Mouse (Mus musculus): ENCODE results near the gene 2310057J18Rik. TPM values are rescaled to one million over a fixed set of nuclear protein-coding genes. Genes with fewer than 3 reads are reported as not detected.
"Not testable (repeated sequence)": the region's sequence is repeated elsewhere in the genome, so short reads cannot be mapped to it uniquely, and the experiment has no call there.

The 2310057J18Rik gene
- not detected in 2 replicates for total RNA-seq (2014; fragmentation: Nextera tagmentation)
- total RNA-seq (2017) = 0.11 and 0.17 TPM in 2 replicates
- polyA plus RNA-seq (2012) = not detected in 2 replicates

- Histone ChIP-seq H3K4me1 (ENCODE audit: insufficient read depth, low read depth, low read length) (no peaks in the 10 kb centered on the region), H3K36me3 (replicated peaks) (no peaks in the 10 kb centered on the region)
- no peak for ATAC-seq (ENCODE audit: extremely low read depth, insufficient number of reproducible peaks, low FRiP score, poor library complexity, severe bottlenecking)
Observed at GRCm38 (mm10) chr10:28986203-28986602, at the start of gene 2310057J18Rik. Gene 2310057J18Rik (minus strand): TSS chr10:28986303.

GRCm38 (mm10) chr10:29029960-29030359 lies 43.9 kb upstream of the 2310057J18Rik start:
- H3K9me3 ChIP-seq (replicated peaks); H3K4me1 ChIP-seq (ENCODE audit: insufficient read depth, low read depth, low read length); H3K4me3 ChIP-seq (ENCODE audit: low read depth, low read length); H3K36me3 ChIP-seq (replicated peaks); H3K27me3 ChIP-seq (ENCODE audit: insufficient read depth, low read length); DNase-seq (ENCODE audit: low spot score): not testable (repeated sequence)
- peak; percentile 40; the same call in 1 of the 2 replicates for ATAC-seq (ENCODE audit: extremely low read depth, insufficient number of reproducible peaks, low FRiP score, poor library complexity, severe bottlenecking)

More at GRCm38 (mm10) chr10:28986203-28986602, at the start of gene 2310057J18Rik:
- TF ChIP-seq POLR2AphosphoS5 (IDR thresholded peaks at IDR 0.05; ENCODE audit: insufficient replicate concordance, low read depth, low read length) (no peak), GATA2 (IDR thresholded peaks at IDR 0.05; ENCODE audit: borderline replicate concordance, low read depth, low read length) (no peak), GATA1 (IDR thresholded peaks at IDR 0.05; ENCODE audit: borderline replicate concordance, low read length) (no peak), CTCF (IDR thresholded peaks at IDR 0.05; ENCODE audit: low read depth, low read length) (no peak), TAL1 (conservative IDR thresholded peaks at IDR 0.05; ENCODE audit: low read depth, low read length) (no peak)
- Histone ChIP-seq H3K27me3 (ENCODE audit: insufficient read depth, low read length) (no peaks in the 10 kb centered on the region), H3K4me3 (ENCODE audit: low read depth, low read length) (no peak within 1 kb of the TSS), H3K9me3 (replicated peaks) (no peaks in the 10 kb centered on the region)
- DNase-seq (ENCODE audit: low spot score) = no peak

DNA sequence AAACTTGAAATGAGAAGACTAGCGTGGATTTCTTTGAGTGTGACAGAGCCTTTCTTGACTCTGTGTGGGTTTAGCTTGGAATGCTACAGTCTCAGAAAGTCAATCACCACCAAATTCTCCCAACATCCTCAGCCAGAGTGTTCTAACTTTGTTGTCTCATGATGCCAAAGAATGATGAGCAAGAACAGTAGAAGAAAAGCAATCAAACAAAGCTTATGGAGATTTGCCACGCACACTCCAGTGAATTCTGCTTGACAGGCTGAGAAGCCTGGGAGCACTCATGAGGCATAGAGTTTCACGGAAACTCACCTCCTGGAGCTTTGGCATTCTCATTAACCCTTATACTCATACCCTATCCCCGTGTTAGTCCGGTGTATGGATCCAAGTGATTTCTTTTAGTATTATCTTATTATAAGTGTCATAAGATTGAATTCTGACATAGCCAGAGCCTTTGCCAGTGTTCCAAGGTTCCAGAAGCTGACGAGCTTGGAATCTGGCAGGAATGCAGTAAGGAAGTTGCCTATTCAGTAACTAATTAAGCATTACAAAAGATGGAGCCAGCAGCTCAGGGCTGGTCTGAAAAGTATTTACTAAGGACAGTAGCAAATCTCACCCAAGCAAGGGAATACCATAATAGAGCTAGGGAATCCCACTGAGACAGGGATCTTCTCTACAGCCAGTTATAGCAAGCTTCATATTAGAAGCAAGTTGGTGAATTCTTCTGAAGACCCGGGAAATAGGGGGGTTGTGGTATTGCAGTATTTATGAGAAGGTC lies 33.6 kb upstream of the 2310057J18Rik start:
- H3K27me3 ChIP-seq (ENCODE audit: insufficient read depth, low read length) = no peaks in the 10 kb centered on the region
- no peak for ATAC-seq (ENCODE audit: extremely low read depth, insufficient number of reproducible peaks, low FRiP score, poor library complexity, severe bottlenecking)
- no peak for DNase-seq (ENCODE audit: low spot score)
- H3K9me3 ChIP-seq (replicated peaks) = no peaks in the 10 kb centered on the region
- TF ChIP-seq POLR2AphosphoS5 (IDR thresholded peaks at IDR 0.05; ENCODE audit: insufficient replicate concordance, low read depth, low read length) (no peak), GATA2 (IDR thresholded peaks at IDR 0.05; ENCODE audit: borderline replicate concordance, low read depth, low read length) (no peak), GATA1 (IDR thresholded peaks at IDR 0.05; ENCODE audit: borderline replicate concordance, low read length) (no peak), CTCF (IDR thresholded peaks at IDR 0.05; ENCODE audit: low read depth, low read length) (no peak), TAL1 (conservative IDR thresholded peaks at IDR 0.05; ENCODE audit: low read depth, low read length) (no peak)
- no peaks in the 10 kb centered on the region for H3K4me1 ChIP-seq (ENCODE audit: insufficient read depth, low read depth, low read length)
- H3K4me3 ChIP-seq (ENCODE audit: low read depth, low read length) = no peak overlapping the region
- no peaks in the 10 kb centered on the region for H3K36me3 ChIP-seq (replicated peaks)

DNA sequence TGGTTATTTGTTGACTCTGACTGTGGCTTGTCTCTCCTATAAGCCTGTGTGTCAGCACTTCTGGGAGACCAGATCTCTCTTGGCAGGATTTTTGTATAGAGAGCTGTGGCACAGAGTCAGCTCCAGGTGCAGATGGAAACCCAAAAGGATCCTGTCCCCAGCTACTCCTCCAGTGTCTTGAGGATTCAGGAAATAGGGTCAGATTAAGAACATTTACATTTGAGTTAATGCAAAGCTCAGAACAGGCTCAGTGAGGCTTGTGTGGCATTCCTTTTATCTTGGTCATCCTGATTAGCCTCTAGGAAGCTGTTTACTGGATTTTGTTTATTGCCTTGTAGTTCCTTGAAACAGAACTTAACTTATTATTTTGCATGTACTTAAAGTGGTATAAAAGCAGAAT lies 11.7 kb upstream of the 2310057J18Rik start:
- TF ChIP-seq GATA1 (IDR thresholded peaks at IDR 0.05; ENCODE audit: borderline replicate concordance, low read length) (no peak), TAL1 (conservative IDR thresholded peaks at IDR 0.05; ENCODE audit: low read depth, low read length) (no peak), CTCF (IDR thresholded peaks at IDR 0.05; ENCODE audit: low read depth, low read length) (no peak), GATA2 (IDR thresholded peaks at IDR 0.05; ENCODE audit: borderline replicate concordance, low read depth, low read length) (no peak), POLR2AphosphoS5 (IDR thresholded peaks at IDR 0.05; ENCODE audit: insufficient replicate concordance, low read depth, low read length) (no peak)
- Histone ChIP-seq H3K36me3 (replicated peaks) (no peaks in the 10 kb centered on the region), H3K4me3 (ENCODE audit: low read depth, low read length) (no peak overlapping the region), H3K9me3 (replicated peaks) (no peaks in the 10 kb centered on the region), H3K27me3 (ENCODE audit: insufficient read depth, low read length) (no peaks in the 10 kb centered on the region), H3K4me1 (ENCODE audit: insufficient read depth, low read depth, low read length) (no peaks in the 10 kb centered on the region)
- ATAC-seq (ENCODE audit: extremely low read depth, insufficient number of reproducible peaks, low FRiP score, poor library complexity, severe bottlenecking) = no peak
- no peak for DNase-seq (ENCODE audit: low spot score)

- Histone ChIP-seq H3K4me3 (ENCODE audit: low read depth, low read length) (no peak overlapping the region), H3K27me3 (ENCODE audit: insufficient read depth, low read length) (no peaks in the 10 kb centered on the region), H3K9me3 (replicated peaks) (no peaks in the 10 kb centered on the region), H3K36me3 (replicated peaks) (no peaks in the 10 kb centered on the region), H3K4me1 (ENCODE audit: insufficient read depth, low read depth, low read length) (no peaks in the 10 kb centered on the region)
- DNase-seq (ENCODE audit: low spot score) (no peak), ATAC-seq (ENCODE audit: extremely low read depth, insufficient number of reproducible peaks, low FRiP score, poor library complexity, severe bottlenecking) (no peak)
- TF ChIP-seq CTCF (IDR thresholded peaks at IDR 0.05; ENCODE audit: low read depth, low read length) = no peak
- TF ChIP-seq TAL1 (conservative IDR thresholded peaks at IDR 0.05; ENCODE audit: low read depth, low read length) = no peak
- no peak for TF ChIP-seq GATA1 (IDR thresholded peaks at IDR 0.05; ENCODE audit: borderline replicate concordance, low read length)
- no peak for TF ChIP-seq POLR2AphosphoS5 (IDR thresholded peaks at IDR 0.05; ENCODE audit: insufficient replicate concordance, low read depth, low read length)
- no peak for TF ChIP-seq GATA2 (IDR thresholded peaks at IDR 0.05; ENCODE audit: borderline replicate concordance, low read depth, low read length)
Observed at GRCm38 (mm10) chr10:28988990-28989389, 2.9 kb upstream of the 2310057J18Rik start.

DNA sequence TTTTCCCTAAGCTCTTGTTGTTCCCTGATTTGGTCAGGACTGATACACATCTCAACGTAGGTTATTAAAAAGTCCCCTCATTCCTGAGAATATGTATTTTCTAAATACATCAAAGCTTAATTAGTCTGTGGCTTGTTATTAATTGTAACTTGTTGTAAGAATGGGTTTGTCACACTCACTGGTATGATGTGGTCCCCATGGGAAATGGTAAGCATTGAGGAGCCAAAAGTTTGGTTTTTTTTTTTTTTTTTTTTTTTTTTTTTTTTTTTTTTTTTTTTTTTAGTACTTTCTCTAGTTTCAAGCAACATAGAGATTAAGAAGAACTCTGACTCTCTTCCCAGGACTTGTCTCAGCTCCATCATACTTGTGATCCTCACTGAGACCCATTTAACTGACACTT lies 17.9 kb downstream of the 2310057J18Rik start:
- Histone ChIP-seq H3K36me3 (replicated peaks) (no peaks in the 10 kb centered on the region), H3K9me3 (replicated peaks) (no peaks in the 10 kb centered on the region), H3K4me1 (ENCODE audit: insufficient read depth, low read depth, low read length) (no peaks in the 10 kb centered on the region), H3K27me3 (ENCODE audit: insufficient read depth, low read length) (no peaks in the 10 kb centered on the region), H3K4me3 (ENCODE audit: low read depth, low read length) (no peak overlapping the region)
- no peak for DNase-seq (ENCODE audit: low spot score)
- no peak for ATAC-seq (ENCODE audit: extremely low read depth, insufficient number of reproducible peaks, low FRiP score, poor library complexity, severe bottlenecking)
- TF ChIP-seq CTCF (IDR thresholded peaks at IDR 0.05; ENCODE audit: low read depth, low read length) (no peak), GATA2 (IDR thresholded peaks at IDR 0.05; ENCODE audit: borderline replicate concordance, low read depth, low read length) (no peak), POLR2AphosphoS5 (IDR thresholded peaks at IDR 0.05; ENCODE audit: insufficient replicate concordance, low read depth, low read length) (no peak), TAL1 (conservative IDR thresholded peaks at IDR 0.05; ENCODE audit: low read depth, low read length) (no peak), GATA1 (IDR thresholded peaks at IDR 0.05; ENCODE audit: borderline replicate concordance, low read length) (no peak)
